Comparison of ENCODE assay signal across 17 mouse cellular contexts in the genomic region with DNA sequence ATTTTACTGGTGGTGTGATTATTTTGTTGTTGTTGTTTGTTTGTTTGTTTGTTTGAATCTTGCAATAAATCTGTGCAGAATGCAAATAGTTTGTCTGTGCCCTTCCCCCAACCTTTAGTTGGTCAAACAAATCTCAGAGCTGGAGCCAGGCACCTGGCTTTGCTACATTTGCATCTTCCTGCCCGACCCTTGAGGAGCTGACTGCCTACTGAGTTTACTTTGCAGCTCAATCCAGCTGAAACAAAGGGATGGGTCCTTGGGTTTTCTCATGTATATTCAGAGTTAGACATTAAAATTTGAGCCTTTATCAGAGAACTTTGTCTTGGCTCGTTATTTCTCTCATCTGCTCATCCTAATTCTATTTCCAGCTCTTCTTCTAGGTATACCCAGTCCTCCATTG.
"Had no signal": no experiment of that assay in that cellular context is flagged by ENCODE, and none has a peak within 500 bp of the region (broad histone marks: within the 10 kb centered on the region; RNA-seq: fewer than 3 reads in every experiment).

No protein-coding gene starts in this region.

- H3K4me3 ChIP-seq: lung, embryonic 15.5 days; megakaryocyte, embryonic 14.5 days; midbrain, embryonic 13.5 days; midbrain, embryonic 15.5 days; neural tube, embryonic 12.5 days had no signal

- H3K9me3 ChIP-seq: lung, embryonic 15.5 days; midbrain, embryonic 13.5 days; midbrain, embryonic 15.5 days; neural tube, embryonic 12.5 days had no signal

- DNase-seq: lung, adult 2 months; lung, postnatal 14 days; lung, postnatal 36 days; right cerebral cortex, adult 18-20 months; right cerebral cortex, postnatal 25 days; right cerebral cortex, postnatal 4 days; spleen, adult 18-20 months; thymus, adult 18-20 months; thymus, postnatal 14 days; thymus, postnatal 36 days had no signal

- H3K36me3 ChIP-seq: lung, embryonic 15.5 days; midbrain, embryonic 13.5 days; midbrain, embryonic 15.5 days; neural tube, embryonic 12.5 days had no signal

- H3K27ac ChIP-seq: lung, embryonic 15.5 days; macrophage; midbrain, embryonic 13.5 days; midbrain, embryonic 15.5 days; neural tube, embryonic 12.5 days had no signal

- H3K4me1 ChIP-seq: lung, embryonic 15.5 days; megakaryocyte, embryonic 14.5 days; midbrain, embryonic 13.5 days; midbrain, embryonic 15.5 days; neural tube, embryonic 12.5 days had no signal

- H3K27me3 ChIP-seq: lung, embryonic 15.5 days; megakaryocyte, embryonic 14.5 days; midbrain, embryonic 13.5 days; midbrain, embryonic 15.5 days; neural tube, embryonic 12.5 days had no signal

- ATAC-seq: lung, postnatal 0 days; midbrain, embryonic 13.5 days; midbrain, embryonic 15.5 days had no signal
